Mouse (Mus musculus) layer of hippocampus, postnatal 25 days (tissue): ENCODE data around the gene Tulp1. TPM values are rescaled to one million over a fixed set of nuclear protein-coding genes. Genes with fewer than 3 reads are reported as not detected.
"Not testable (repeated sequence)": the region's sequence is repeated elsewhere in the genome, so short reads cannot be mapped to it uniquely, and the experiment has no call there.

Source experiments
- DNase-seq, 2 experiments: peaks; one replicate each; pipeline ENCODE4 v3.0.0; 2022; ENCODE audit warnings: mixed read lengths in 2 of 2, low spot score in 1 of 2; ENCODE audit errors: extremely low spot score in 1 of 2
- total RNA-seq, 2 experiments: library from RNA; stranded (reverse); gene quantifications; 2 replicates each; pipeline ENCODE4 v1.2.3; 2021

Tulp1 gene
- total RNA-seq, 2 experiments from 2014 or later, result not detected

GRCm38 (mm10) chr17:28344670-28345069 lies 20.4 kb downstream of the Tulp1 start:
- DNase-seq, result no peak

DNA sequence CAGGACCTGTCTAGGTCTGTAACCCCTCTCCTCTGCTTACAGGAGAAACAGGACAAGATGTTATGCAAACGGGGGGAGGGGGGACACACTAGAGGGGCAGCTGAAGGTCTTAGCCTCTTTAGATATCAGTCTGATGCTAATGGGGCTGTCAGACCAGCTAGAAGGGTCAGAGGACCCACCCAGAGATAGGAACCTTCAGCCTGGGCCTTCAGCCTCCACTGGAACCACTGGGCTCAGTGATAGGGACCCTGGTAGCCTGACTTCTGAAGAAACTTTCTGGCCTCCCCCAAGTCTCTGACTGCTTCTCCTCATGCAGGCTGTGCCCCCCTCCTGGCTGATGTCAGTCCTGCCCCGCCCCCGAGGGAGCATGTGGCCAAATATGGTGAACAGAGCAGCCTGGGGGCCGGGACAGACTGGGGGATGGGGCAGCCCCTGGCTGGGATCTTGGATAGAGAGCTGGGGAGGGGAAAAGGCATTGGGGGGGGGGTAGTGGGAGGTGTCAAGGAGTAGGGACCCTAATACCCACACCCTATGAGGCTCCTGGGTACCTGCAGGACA lies 20.9 kb downstream of the Tulp1 start:
- DNase-seq, result no peak

DNA sequence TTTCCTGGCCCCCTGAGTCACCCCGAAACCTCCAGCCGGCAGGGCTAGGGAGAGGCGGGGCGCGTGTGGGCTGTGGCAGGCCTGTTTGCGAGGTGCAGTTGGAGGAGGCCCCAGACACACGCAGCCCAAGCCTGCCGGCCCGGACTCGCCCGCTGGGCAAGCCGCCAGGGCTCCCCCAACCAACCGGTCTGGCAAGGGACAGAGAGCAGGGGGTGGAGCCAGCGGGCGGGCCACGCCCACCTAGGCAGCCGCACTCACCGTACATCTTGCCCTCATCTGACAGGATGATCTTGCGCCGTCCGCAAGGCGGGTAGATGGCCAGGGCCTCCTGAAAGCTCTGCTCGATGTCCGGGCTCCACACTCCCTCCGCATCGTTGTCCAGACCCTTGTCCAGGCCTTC lies 23.9 kb downstream of the Tulp1 start:
- DNase-seq, result peak; percentile 39 to 60

DNA sequence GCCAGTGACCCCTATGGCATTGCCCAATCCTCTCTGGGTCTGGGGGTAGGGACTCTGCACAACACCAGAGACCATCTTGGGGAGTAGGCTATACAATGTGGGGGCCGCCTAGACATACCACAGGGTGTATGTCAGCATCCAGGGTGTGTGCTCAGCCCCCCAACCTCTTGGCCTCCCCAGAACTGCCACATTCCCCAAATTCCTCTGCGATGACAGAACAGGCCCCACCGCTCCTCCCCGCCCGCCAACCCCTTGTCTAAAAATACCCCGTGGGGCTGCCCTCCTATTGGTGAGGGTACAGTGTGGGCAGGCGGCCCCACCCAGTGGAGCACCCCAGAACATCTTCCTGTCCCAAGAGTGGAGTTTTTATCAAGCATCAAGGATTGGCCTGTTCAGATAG lies 24.4 kb downstream of the Tulp1 start:
- DNase-seq, result no peak

DNA sequence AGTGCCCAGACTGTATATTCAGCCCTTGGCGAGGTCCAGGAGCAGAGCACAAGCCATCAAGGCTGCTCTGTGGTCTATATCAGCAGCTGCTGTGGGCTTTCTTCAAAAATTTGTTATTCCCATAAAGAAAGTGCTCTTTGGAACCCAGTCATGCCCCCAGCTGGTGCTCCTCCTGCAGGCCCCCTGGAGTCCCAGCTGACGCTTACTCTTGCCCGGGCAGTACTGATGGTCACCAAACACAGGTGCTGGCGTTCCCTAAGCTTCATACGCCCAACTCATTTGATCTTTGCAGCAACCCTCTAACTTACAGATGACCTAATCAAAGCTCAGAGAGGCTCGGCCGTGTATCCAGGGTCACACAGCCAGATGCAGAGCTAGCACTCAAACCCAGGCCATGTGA lies 27.5 kb downstream of the Tulp1 start:
- no peak for DNase-seq

- no peak for DNase-seq
These were observed 29.8 kb downstream of the Tulp1 start for GRCm38 (mm10) chr17:28335267-28335666.

GRCm38 (mm10) chr17:28332915-28333546 lies 32.0 kb downstream of the Tulp1 start:
- DNase-seq, result no peak

DNA sequence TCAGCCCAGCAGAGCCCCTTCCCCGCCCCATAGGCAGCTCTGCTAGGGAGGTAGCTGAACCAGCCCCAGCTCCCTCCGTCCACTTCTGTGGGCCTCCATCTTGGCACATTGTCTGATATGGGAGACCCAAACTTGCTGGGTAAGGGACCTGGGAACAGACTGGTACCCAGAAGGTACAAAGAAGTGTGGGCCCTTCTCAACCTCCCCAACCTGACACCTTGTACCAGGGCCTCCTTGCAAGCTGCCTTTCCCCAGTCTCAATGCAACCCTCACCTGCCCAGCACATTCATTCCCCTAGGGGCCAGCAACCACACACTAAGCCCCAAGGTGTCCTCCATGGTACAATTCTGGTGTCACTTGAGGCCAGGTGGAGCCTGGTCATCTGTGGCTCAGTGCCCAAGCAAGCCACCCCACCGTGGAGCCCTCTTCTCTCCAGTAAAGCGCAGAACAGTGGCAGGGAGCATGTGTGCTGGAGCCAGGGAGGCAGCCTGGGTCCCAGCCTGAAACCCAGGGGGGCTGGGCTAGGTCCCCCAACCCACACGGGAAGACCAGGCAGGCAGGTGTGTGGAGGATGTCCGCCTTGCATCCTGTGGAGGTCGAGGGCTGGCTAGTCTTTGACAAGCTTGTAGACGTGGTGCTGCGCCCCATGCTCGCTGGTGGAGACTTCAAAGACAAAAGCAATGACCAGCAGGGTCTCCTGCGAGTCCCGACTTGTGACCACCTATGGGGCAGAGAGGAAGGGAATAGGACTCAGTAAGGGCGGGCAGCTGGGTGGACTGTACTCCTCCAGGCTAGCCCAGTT lies 32.7 kb downstream of the Tulp1 start:
- DNase-seq, result no peak

DNA sequence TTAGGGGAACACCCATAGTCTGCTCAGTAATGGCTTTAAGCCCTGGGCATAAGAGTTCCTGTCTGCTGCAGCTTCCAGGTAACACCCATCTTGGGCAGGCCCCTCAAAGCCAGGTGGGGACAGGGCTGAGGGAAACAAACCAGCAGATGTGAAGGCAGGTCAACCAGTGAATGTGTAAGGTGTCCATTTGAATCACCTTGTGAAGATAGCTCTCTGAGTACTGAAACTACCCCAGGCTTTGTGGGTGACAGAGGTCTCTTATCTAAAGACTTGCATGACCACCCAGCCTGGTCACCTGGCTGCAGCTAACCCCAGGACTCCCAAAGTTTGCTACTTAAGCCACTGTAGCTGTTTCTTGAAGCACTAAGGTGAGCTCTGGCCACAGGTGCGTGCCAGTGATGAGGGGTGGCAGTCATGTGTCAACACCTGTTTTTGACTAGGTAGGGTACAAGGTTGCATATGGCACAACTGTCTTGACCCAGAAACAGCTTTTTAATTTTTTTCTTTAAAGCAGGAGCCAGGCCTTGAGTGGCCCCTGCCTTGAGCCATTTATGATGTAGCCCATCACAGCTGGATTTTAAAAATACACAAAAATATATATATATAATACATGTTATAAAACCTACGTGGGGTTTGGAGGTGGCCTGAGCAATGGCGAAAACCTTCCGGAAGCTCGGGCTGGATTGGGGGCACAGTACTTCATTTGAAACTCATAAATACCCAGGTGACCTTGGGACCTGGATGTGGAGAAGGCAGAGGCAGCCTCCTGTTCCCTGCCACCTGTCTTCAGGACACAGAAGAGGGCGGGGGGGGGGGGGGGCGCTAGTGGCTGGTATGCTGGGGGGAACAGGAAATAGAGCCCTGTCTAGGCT lies 33.5 kb downstream of the Tulp1 start:
- no peak for DNase-seq

DNA sequence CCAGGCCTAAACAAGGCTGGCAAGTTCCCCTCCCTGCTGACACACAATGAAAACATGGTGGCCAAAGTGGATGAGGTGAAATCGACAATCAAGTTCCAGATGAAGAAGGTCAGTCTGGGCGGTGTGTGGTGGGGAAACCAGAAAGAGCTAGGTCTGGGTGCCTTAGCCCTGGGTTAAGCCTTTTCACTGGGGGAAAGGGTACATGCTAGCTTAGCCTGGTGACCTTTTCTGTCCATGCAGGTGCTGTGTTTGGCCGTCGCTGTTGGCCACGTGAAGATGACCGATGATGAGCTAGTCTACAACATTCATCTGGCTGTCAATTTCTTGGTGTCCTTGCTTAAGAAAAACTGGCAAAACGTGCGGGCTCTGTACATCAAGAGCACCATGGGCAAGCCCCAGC lies 34.4 kb downstream of the Tulp1 start:
- not testable (repeated sequence) for DNase-seq

DNA sequence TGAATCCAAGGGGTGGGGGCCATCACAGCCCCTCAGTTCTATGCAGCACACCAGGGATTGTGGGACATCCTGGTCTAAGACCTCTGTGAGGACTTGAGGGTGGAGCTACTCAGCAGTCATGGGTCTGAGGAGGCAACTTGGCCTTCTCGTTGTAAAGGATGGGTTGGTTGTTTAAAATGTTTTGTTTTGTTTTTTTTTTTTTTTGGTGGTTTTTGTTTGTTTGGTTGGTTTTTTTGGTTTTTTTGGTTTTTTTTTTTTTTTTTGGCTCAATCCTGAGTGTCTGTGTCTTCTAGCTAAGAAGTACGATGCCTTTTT lies 34.8 kb downstream of the Tulp1 start:
- no peak for DNase-seq

- DNase-seq, result no peak
These were observed 35.4 kb downstream of the Tulp1 start for GRCm38 (mm10) chr17:28329503-28330231.

GRCm38 (mm10) chr17:28328946-28329345 lies 36.1 kb downstream of the Tulp1 start:
- no peak for DNase-seq

DNA sequence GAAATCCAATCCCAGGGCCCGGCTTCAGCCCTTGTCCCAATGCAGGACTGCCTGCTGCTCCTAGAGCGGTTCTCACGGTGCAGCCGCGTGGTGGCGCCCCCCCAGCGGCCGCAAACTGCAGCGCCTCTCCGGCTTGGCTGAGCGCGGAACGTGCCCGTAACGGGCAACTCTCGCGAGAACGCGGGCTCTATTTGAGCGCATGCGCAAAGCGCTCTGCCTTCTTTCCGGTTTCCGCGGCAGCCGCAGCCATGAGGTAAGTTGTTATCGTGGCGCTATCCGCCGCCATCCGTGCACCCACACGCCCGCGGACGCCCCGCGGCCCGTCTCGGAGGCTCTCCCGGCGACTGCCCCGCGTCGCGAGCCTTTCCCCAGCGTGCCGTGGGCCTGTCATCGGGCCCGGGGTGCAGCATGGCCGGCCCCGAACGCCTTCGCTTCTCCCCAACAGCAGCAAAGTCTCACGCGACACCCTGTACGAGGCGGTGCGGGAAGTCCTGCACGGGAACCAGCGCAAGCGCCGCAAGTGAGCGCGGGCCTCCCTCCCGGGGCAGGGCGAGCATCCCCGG lies 36.6 kb downstream of the Tulp1 start, which contains the start of gene Rpl10a:
Gene Rpl10a (plus strand): TSS at position 106 of the 563 bp plus-strand sequence.
- DNase-seq, result peak; percentile 95 to 98

DNA sequence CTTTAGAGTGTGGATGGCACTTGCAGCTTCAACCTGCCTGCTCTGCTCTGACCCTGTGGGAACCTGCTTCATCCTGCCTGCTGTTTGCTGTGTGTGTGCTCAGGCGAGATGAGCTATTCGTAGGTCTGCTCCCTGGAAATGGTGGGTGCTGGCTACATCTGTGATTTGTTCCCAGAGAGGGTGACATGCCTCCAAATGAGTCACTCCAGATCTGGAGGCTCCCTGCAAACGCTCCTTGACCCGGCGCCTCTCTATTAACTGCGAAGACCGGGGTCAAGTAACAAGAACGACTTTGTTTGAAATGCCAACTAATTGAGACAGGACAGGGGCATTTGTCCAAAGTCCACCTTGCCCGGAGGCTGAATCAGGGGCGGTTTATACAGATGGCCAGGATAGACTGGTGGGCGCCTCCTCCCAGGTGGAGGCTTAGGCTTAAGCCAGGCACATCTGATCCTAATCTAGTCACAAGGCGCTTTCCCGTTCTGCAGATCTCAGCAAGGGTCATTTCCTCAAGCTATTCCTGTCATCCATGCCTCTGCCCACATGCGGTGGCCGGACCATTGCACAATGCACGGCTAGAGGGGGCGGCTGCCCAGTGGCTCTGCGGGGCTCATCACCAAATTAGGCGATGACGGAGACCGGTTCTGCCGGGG lies 37.2 kb downstream of the Tulp1 start:
- DNase-seq, result peak in 1 of 2 experiments; percentile 36

GRCm38 (mm10) chr17:28326951-28327350 lies 38.1 kb downstream of the Tulp1 start:
- no peak for DNase-seq

DNA sequence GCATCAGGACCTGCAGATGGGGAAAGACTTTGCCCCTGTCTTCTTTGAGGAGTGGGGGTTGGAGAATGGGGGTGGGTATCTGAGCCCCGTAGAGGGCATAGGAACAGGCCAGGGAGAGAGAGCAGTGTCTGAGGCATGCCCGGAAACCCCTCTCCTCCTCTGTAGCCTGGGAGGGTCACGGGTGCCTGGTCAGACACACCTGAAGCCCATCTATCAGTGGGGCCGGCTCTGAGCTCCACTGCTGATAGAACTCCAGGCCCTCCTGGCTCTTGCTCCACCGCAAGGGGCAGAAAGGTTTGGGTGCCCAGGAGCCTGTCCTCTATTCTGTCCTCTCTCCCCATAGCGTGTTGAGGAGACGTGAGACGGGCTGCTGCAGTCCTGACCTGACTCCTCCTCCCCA lies 39.3 kb downstream of the Tulp1 start:
- DNase-seq, result no peak

- not testable (repeated sequence) for DNase-seq
These were observed 40.6 kb downstream of the Tulp1 start for GRCm38 (mm10) chr17:28324416-28324815.

DNA sequence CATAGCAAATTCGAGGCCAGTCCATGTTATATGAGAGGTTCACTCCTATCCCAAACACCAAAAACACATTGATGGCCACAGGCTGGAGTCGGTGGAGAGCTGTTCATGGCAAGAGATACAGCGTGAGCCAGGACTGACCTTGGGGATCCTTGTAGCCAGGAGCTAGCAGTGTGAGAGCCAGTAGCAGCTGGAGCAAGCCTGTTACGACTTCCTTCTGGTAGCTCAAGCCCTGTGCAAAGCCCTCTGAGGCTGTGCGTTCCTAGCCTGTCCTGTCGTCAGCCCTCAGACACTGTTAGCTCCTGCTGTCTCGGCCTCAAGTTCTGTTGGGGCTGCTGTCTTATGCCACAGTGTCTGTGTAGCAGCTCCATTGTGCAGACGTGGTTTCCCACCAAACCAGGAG lies 41.2 kb downstream of the Tulp1 start:
- DNase-seq, result no peak
